Mouse (Mus musculus) lung, postnatal 0 days (tissue): ENCODE results near the gene Cnpy1. TPM values are rescaled to one million over a fixed set of nuclear protein-coding genes. Genes with fewer than 3 reads are reported as not detected.

Experiments
- ATAC-seq: fragments of 200-750 bp; cut with Nextera tagmentation; 2 replicates; pipeline ENCODE4 v1.8.0; 2017; ENCODE audit warnings: moderate library complexity
- DNase-seq: peaks from one replicate; pipeline ENCODE4 v3.0.0-alpha.2; 2016; ENCODE audit warnings: low spot score
- H3K27ac ChIP-seq: fragments of 300-500 bp; sonication (generic); 2 replicates; pipeline ENCODE4 v1.5.1; 2014; ENCODE audit warnings: antibody characterized with exemption, mild to moderate bottlenecking, low read length, mixed read lengths
- H3K27me3 ChIP-seq: fragments of 300-500 bp; sonication (generic); replicated peaks from 2 replicates; pipeline ENCODE4 v1.6.1; 2014; ENCODE audit warnings: low read length, mixed read lengths; ENCODE audit not compliant: insufficient read depth
- H3K36me3 ChIP-seq: fragments of 300-500 bp; sonication (generic); 2 replicates; pipeline ENCODE4 v1.6.1; 2014; ENCODE audit warnings: low read length, mixed read lengths; ENCODE audit not compliant: insufficient read depth
- H3K4me1 ChIP-seq: fragments of 300-500 bp; sonication (generic); 2 replicates; pipeline ENCODE4 v1.6.1; 2014; ENCODE audit warnings: antibody characterized with exemption, low read depth, low read length, mixed read lengths; ENCODE audit not compliant: insufficient read depth
- H3K4me2 ChIP-seq: fragments of 300-500 bp; sonication (generic); replicated peaks from 2 replicates; pipeline ENCODE4 v1.6.1; 2014; ENCODE audit warnings: low read depth, mild to moderate bottlenecking, low read length, moderate library complexity, mixed read lengths
- H3K4me3 ChIP-seq: fragments of 300-500 bp; sonication (generic); 2 replicates; pipeline ENCODE4 v1.5.1; 2014; ENCODE audit warnings: low read depth, low read length
- H3K9ac ChIP-seq: fragments of 300-500 bp; sonication (generic); replicated peaks from 2 replicates; pipeline ENCODE4 v1.6.1; 2014; ENCODE audit warnings: low read depth, mild to moderate bottlenecking
- H3K9me3 ChIP-seq: fragments of 300-500 bp; sonication (generic); 2 replicates; pipeline ENCODE4 v1.6.1; 2016; ENCODE audit warnings: low read length, mixed read lengths
- CTCF ChIP-seq: IDR thresholded peaks from 2 replicates; pipeline ENCODE4 v1.5.1; 2016; ENCODE audit warnings: antibody characterized with exemption, mild to moderate bottlenecking
- EP300 ChIP-seq: IDR thresholded peaks from 2 replicates; pipeline ENCODE4 v1.6.1; 2016; ENCODE audit warnings: antibody characterized with exemption, mild to moderate bottlenecking, control low read depth
- WGBS: fragments of 180-500 bp; shearing (Covaris S2); extraction: QIAGEN DNeasy Blood & Tissue Kit; methylation state at CpG from one replicate; pipeline ENCODE4 v1.1.7; 2014; 5-methylcytosine and 5-hydroxymethylcytosine counted together
- polyA plus RNA-seq: library from polyadenylated mRNA; unstranded; fragments of >200 nt; fragmentation: Nextera tagmentation; extraction: Ambion mirVana; gene quantifications from 2 replicates; pipeline ENCODE4 v1.2.1, GENCODE M21; 2015

Gene Cnpy1
- polyA plus RNA-seq, 1 experiment from 2014 or later = 0.08 TPM

GRCm38 (mm10) chr5:28176585-28176984 is 69.0 kb downstream of the Cnpy1 start:
- Histone ChIP-seq H3K36me3 (no peaks in the 10 kb centered on the region), H3K9me3 (no peaks in the 10 kb centered on the region), H3K27ac (no peak overlapping the region), H3K4me1 (no peaks in the 10 kb centered on the region), H3K9ac (no peak overlapping the region), H3K4me3 (no peak overlapping the region), H3K4me2 (no peak overlapping the region), H3K27me3 (peaks cover 43% of the 10 kb centered on the region)
- TF ChIP-seq EP300 (no peak), CTCF (no peak)
- WGBS = 5% methylated on average over 2 of the region's 2 CpGs
- ATAC-seq = no peak
- DNase-seq = no peak

GRCm38 (mm10) chr5:28176023-28176422 is 69.6 kb downstream of the Cnpy1 start:
- TF ChIP-seq CTCF = no peak
- no peak for TF ChIP-seq EP300
- Histone ChIP-seq H3K4me3 (no peak overlapping the region), H3K4me1 (no peaks in the 10 kb centered on the region), H3K9ac (no peak overlapping the region), H3K36me3 (no peaks in the 10 kb centered on the region), H3K9me3 (no peaks in the 10 kb centered on the region), H3K27ac (no peak overlapping the region), H3K27me3 (peaks cover 46% of the 10 kb centered on the region), H3K4me2 (no peak overlapping the region)
- WGBS = 6% methylated on average over 4 of the region's 4 CpGs
- ATAC-seq (no peak), DNase-seq (no peak)

DNA sequence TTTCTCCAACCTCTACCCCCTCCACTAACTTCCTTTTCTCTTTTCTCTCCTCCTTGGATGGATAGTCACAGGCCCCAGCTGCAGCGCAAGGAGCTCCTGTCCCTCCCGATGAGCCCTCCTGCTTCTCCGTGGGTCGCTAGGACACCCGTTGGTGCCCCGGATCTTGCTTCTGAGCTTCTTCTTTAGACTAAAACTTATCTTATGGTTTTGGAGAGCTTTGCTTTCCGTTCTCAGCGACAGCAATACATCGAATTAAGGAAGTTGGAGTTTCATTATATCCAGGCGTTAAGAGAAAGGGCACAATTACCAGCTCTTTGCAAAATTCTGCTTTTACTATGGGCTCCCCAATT is 70.1 kb downstream of the Cnpy1 start:
- H3K4me1 ChIP-seq = no peaks in the 10 kb centered on the region
- TF ChIP-seq EP300 (no peak), CTCF (no peak)
- 3% methylated on average over 10 of the region's 10 CpGs for WGBS
- H3K27ac ChIP-seq = no peak overlapping the region
- H3K9ac ChIP-seq = no peak overlapping the region
- peaks cover 51% of the 10 kb centered on the region for H3K27me3 ChIP-seq
- H3K4me3 ChIP-seq = no peak overlapping the region
- H3K36me3 ChIP-seq = no peaks in the 10 kb centered on the region
- H3K4me2 ChIP-seq = no peak overlapping the region
- no peak for ATAC-seq
- H3K9me3 ChIP-seq = no peaks in the 10 kb centered on the region
- no peak for DNase-seq

GRCm38 (mm10) chr5:28174876-28175569 is 70.6 kb downstream of the Cnpy1 start:
- H3K36me3 ChIP-seq = no peaks in the 10 kb centered on the region
- DNase-seq = no peak
- H3K4me3 ChIP-seq = no peak overlapping the region
- no peaks in the 10 kb centered on the region for H3K9me3 ChIP-seq
- ATAC-seq = no peak
- H3K27ac ChIP-seq = no peak overlapping the region
- peaks cover 54% of the 10 kb centered on the region for H3K27me3 ChIP-seq
- 3% methylated on average over 24 of the region's 24 CpGs for WGBS
- no peak for TF ChIP-seq CTCF
- TF ChIP-seq EP300 = no peak
- H3K9ac ChIP-seq = no peak overlapping the region
- no peaks in the 10 kb centered on the region for H3K4me1 ChIP-seq
- no peak overlapping the region for H3K4me2 ChIP-seq

GRCm38 (mm10) chr5:28174086-28174485 is 71.5 kb downstream of the Cnpy1 start:
- 1% methylated on average over 8 of the region's 9 CpGs for WGBS
- no peaks in the 10 kb centered on the region for H3K4me1 ChIP-seq
- TF ChIP-seq EP300 = no peak
- H3K36me3 ChIP-seq = no peaks in the 10 kb centered on the region
- H3K27ac ChIP-seq = no peak overlapping the region
- H3K4me2 ChIP-seq = no peak overlapping the region
- ATAC-seq = no peak
- no peak for DNase-seq
- no peak overlapping the region for H3K9ac ChIP-seq
- no peak overlapping the region for H3K4me3 ChIP-seq
- peaks cover 63% of the 10 kb centered on the region for H3K27me3 ChIP-seq
- no peaks in the 10 kb centered on the region for H3K9me3 ChIP-seq

- ATAC-seq = no peak
- H3K36me3 ChIP-seq = no peaks in the 10 kb centered on the region
These were observed 71.9 kb downstream of the Cnpy1 start for GRCm38 (mm10) chr5:28173674-28174073.

More at GRCm38 (mm10) chr5:28173674-28174073, 71.9 kb downstream of the Cnpy1 start:
- TF ChIP-seq CTCF (no peak), EP300 (no peak)
- WGBS = 6% methylated on average over 1 of the region's 1 CpGs
- H3K9me3 ChIP-seq = no peaks in the 10 kb centered on the region
- H3K27me3 ChIP-seq = peaks cover 67% of the 10 kb centered on the region
- no peak overlapping the region for H3K27ac ChIP-seq
- DNase-seq = no peak
- H3K9ac ChIP-seq = no peak overlapping the region
- H3K4me3 ChIP-seq = no peak overlapping the region
- H3K4me1 ChIP-seq = peaks cover 2% of the 10 kb centered on the region; the same call in 1 of the 2 replicates
- H3K4me2 ChIP-seq = no peak overlapping the region
